Mouse (Mus musculus) forelimb bud, embryonic 11.5 days (tissue): Measurements from ENCODE around the gene Lcn12.

ENCODE experiments used
- DNase-seq: peaks from one replicate; pipeline ENCODE4 v3.0.0-alpha.2; 2012; ENCODE audit warnings: low read depth, low spot score

The Lcn12 gene

DNA sequence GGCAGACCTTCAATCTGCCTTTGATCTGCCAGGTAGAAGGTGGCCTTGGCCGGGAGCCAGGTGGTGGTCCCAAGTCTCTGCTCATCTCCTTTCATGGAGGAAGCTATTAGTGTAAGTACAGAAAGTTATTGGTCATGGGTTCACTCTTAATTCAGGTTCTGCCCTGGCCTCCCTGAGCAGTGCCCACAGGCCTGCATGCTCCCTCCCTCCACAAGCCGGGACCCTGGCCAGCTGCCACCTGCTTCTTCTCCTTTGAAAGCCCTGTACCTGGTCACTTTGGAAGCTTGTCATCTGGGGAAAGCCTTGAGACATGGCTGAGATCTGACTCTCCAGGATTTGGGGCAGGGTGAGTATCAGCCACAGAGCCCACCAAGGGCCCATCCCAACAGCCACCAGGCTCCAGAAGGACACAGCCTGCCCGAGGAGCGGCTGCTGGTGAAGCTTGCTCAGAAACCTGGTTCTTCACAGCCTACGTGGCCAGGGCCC is at the start of gene Lcn12:
Gene Lcn12, minus strand, starts transcription at position 436 of the 486 bp plus-strand sequence.
- no peak for DNase-seq

GRCm38 (mm10) chr2:25541644-25542367 is 48.1 kb upstream of the Lcn12 start:
- DNase-seq: no peak

DNA sequence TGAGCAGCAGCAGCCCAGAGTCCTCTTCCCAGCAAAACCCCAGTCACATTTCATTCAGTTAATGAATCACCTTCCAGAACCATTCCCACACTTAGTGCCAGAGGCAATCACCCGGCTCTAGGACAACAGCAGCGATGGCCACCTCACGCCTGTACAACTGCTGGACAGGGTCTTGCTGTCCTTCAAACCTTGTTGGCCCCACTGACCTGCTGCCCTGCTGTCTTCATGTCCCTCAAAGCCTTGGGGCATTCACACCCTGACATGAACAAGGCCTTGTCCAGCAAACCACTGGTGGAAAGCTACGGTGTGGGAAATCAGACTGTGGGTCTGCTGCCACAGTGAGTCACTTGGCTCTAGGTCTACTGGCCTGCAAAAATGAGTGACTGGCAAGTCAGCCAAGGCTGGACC is 46.8 kb upstream of the Lcn12 start:
- no peak for DNase-seq

- DNase-seq: no peak
Measured at GRCm38 (mm10) chr2:25536531-25536930, 42.8 kb upstream of the Lcn12 start.

DNA sequence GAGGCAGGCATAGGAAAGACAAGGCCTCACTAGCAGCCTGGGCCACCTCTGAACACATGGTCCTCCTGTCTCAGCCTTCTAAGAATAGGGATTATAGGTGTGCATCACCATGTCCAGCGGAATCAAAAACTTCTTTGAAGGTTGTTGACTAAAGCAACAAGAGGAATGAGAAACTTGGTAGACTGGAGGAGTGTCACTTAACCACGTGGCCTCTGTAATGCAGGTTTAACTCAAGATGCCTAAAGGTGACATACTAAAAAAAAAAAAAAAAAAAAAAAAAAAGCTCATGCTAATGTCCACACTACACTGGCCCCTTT is 41.1 kb upstream of the Lcn12 start:
- no peak for DNase-seq

- no peak for DNase-seq
Measured at GRCm38 (mm10) chr2:25534178-25534865, 40.6 kb upstream of the Lcn12 start.

GRCm38 (mm10) chr2:25533707-25534106 is 40.0 kb upstream of the Lcn12 start:
- no peak for DNase-seq

GRCm38 (mm10) chr2:25526510-25527302 is 33.0 kb upstream of the Lcn12 start:
- no peak for DNase-seq

DNA sequence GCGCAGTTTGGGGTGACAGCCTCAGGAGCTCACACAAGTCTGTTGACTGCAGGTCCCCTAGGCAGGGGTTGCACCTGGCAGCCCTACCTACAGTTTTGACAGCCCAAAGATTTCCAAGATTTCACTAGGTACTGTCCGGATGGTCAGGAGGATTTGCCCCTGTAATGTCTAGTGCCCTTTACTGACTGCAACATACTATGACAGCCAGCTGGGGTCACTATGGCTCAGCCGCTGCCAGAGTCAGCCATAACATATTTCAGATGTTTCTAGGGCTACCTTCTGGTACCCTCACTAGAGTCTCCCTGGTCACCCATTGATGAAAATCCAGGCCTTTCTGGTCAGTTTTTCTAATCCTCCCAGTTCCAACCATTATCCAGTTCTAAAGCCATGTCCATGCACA is 16.2 kb upstream of the Lcn12 start:
- no peak for DNase-seq

GRCm38 (mm10) chr2:25506964-25507363 is 13.3 kb upstream of the Lcn12 start:
- no peak for DNase-seq

GRCm38 (mm10) chr2:25505860-25506259 is 12.1 kb upstream of the Lcn12 start:
- DNase-seq: no peak

DNA sequence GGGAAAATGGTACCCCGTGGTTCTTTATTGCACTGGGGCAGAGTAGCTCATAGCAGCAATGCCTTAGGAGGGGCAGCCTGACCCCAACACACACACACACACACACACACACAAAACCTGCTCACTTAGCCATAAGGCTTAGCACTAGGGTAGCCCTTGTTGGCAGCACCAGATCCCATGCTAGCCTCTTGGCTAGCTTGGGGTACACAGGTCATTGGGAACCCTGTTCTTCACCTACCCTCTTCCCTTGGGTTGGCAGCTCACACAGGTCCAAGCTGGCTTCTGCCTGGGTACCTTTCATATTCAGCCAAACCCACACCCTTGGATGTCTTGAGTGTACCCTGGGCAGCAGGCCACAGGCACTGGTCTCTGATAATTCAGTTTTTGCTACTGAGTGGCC is 11.3 kb upstream of the Lcn12 start:
- DNase-seq: no peak

DNA sequence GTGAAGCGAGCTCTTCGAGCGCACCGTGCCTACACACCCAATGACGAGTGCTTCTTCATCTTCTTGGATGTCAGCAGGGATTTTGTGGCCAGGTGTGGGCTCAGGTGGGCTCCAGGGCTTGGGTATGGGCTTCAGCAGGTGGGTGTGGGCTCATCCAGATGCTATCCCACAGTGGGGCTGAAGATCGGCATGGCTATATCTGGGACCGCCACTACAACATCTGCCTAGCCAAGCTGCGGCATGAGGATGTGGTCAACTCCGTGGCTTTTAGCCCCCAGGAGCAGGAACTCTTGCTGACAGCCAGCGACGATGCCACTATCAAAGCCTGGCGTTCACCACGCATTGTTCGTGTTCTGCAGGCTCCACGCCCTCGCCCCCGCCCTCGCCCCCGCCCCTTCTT is 10.8 kb upstream of the Lcn12 start:
- no peak for DNase-seq

GRCm38 (mm10) chr2:25502726-25503125 is 9.0 kb upstream of the Lcn12 start:
- DNase-seq: no peak

DNA sequence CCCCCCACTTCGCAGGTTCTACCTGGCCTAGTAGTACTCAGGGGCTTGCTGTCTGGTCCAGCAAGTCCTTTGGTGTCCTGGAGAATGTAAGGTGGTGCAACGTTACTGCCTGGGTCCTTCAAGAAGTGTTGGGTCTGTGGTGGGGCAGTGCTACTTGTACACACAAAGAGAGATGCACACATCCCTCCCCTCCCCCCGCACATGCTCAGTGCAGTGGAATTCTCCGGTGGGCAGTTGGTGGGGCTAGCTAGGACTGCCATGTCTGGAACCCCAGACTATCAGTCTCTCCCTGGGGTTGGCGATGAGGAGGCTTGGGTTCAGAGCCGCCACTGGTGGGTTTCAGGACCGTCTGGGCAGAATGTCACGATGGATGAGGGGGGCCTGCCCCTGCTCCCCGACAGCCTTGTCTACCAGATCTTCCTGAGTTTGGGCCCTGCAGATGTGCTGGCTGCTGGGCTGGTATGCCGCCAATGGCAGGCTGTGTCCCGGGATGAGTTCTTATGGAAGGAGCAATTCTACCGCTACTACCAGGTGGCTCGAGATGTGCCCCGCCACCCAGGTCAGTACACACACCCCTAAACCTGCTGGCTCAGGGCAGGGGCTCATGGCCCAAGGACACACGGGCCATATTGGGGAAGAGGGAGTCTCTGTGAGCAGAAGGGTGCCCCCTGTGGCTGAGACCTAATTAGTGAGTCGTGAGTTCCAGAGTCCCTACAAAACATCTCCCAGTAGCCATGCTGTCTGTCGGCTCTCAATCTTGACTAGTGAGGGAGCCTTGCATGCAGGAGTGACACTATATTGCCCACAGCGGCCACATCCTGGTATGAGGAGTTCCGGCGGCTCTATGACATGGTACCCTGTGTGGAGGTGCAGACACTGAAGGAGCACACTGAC is 8.1 kb upstream of the Lcn12 start, which contains the start of gene C8g:
Gene C8g, minus strand, starts transcription at position 127 of the 894 bp plus-strand sequence.
- DNase-seq: no peak

- DNase-seq: peak; percentile 94
Measured at GRCm38 (mm10) chr2:25500576-25501405, 7.1 kb upstream of the Lcn12 start, which contains the start of gene Fbxw5. Gene Fbxw5 (plus strand): TSS chr2:25500750.

GRCm38 (mm10) chr2:25500071-25500575 is 6.4 kb upstream of the Lcn12 start:
- no peak for DNase-seq

DNA sequence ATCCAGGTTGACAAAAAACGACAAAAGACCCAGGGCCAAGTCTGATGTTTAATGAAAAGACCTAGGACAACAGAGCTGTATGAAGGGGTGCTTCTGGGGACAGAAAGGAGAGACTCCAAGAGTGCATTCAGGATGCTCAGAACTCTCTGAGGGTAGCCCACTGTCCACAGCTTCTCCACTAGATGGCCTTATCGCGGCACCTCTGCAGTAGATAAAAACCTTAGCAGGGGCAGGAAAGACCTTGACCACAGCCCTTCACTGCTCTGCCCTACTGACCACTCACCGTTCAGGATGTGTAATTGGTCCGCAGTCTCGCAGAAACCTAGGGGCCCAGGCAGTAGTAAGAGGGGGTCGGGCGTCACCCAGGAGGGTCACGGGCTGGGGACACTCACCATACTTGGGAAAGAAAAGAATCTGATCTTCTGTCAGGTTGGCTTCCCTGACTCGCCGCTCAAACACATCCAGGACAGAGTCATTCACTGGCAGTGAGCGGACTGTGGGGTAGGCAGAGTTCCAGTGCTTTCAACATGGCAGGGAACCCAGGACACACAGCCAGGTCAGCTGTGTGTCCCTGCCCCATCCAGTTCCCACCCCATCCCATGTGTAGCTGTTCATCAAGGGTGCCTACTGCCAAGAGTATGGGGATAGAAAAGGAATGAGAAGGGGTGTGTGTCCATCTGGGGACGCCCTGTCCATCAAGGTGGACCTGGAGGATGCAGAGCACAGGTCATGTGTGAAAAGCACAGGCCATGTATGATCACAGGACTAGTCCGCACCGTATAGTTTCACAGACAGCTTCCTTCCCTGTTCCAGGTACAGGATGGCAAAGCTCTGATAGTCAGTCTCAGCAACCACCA is 5.1 kb upstream of the Lcn12 start:
- DNase-seq: no peak
